Mouse (Mus musculus) CD4-positive, CD25-positive, alpha-beta regulatory T cell (primary cell): ENCODE measurements around the gene Aqr. TPM values are rescaled to one million over a fixed set of nuclear protein-coding genes. Genes with fewer than 3 reads are reported as not detected.

Experiments used
- polyA plus RNA-seq: library from polyadenylated mRNA; unstranded; fragments of 100-300 nt; shearing (Covaris generic); gene quantifications from one replicate; pipeline ENCODE4 v1.2.1, GENCODE M21; 2017

The Aqr gene
- polyA plus RNA-seq, result 76.6 TPM

GRCm38 (mm10) chr2:114186924-114187323 lies at the start of gene Aqr:
Aqr (minus strand) TSS chr2:114187024.

DNA sequence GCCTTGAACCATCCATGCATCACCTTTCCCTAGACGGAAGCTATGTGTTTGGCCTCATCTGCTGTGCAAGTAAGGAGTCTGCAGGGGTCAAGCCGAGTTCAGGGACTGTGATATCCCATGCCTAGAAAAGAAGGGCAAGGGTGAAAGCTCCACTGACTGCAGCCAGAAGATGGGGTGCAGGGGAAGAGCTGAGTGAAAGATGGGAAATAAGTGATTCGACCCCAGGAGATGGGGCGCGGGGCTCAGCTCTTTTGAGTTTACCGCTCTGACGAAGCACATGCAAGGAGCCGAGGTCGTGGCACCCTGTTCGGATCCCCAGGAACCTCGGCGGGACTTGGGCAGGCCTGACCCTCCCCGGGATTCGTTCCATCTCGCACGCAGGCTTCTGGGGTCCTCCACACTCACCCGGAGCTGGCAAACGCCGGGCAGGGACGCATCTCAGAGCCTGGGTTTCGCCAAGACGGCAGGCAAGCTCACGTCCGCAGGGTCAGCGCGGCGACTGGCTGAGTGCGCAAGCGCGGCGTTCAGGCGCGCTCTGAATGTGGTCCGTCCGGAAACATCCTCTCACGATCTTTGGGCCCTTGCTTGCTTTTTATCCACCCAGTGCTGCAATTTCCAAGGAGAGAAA lies 14.2 kb upstream of the Aqr start, which contains the start of gene Zfp770:
Zfp770 (minus strand) TSS at position 538 of the 628 bp plus-strand sequence.

DNA sequence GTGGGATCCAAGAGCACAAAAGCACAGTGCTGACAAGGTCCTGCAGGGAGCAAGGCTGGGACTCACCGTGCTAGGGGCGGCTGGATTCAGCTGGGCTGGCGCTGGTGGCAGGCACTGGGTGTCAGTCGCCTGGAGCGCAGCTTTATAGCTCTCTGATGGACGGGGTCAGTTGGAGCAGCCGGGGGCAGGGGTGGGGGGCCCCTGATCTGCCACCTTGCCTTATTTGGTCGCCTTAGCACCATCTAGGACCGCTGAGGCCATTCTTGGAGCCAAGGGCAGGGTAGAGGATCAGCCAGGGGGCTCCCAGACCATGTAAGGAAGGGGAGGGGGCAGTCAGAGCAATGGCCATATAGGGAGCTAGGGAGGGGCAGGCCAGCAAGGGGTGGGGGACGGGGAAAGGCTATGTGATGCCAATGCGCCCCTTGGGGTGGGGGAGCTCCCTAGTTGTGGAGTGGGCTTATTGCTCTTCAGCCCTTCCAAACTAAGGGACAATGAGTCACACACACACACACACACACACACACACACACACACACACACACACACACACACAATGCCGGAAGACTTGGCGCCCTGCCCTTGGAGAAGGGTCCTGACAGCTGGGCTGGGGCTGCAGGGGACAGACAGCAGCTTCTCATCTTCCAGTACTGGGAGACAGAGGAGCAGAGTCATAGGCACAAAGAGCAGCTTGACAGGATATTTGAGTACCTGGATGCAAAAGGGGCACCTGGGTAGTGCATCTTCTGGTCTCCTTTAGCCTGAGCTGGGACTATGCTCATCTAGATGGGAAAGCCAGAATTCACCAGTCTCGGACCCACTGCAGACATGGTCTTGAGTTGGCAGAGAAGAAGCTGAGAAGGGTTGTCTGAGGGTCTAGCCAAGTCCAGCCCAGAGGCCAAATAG lies 133.9 kb downstream of the Aqr start, which contains the start of gene Actc1:
Actc1 (minus strand) TSS at position 853 of the 903 bp plus-strand sequence.

Other genes with a start within 250 kb of the Aqr start
- gene Gjd2, start 173.4 kb downstream of the Aqr start, polyA plus RNA-seq, result not detected
- not detected for gene Actc1, start 133.5 kb downstream of the Aqr start, polyA plus RNA-seq
- 3.6 TPM for gene Zfp770, start 14.4 kb upstream of the Aqr start, polyA plus RNA-seq